Mouse (Mus musculus) layer of hippocampus, adult 8-10 months (tissue): ENCODE results near the gene Larp1b. TPM values are rescaled to one million over a fixed set of nuclear protein-coding genes. Genes with fewer than 3 reads are reported as not detected.
A peak's percentile ranks its signal among the peaks of the same experiment; 100 is the strongest.

ENCODE experiments used
- DNase-seq, 2 experiments: peaks; one replicate each; pipeline ENCODE4 v3.0.0; 2022; ENCODE audit warnings: low spot score in 2 of 2
- total RNA-seq, 4 experiments: library from RNA; stranded (reverse); gene quantifications; 2 replicates each; pipeline ENCODE4 v1.2.4; 2022

Larp1b gene
- total RNA-seq, 4 experiments from 2014 or later: 15.0 to 15.8 (median 15.6) TPM

DNA sequence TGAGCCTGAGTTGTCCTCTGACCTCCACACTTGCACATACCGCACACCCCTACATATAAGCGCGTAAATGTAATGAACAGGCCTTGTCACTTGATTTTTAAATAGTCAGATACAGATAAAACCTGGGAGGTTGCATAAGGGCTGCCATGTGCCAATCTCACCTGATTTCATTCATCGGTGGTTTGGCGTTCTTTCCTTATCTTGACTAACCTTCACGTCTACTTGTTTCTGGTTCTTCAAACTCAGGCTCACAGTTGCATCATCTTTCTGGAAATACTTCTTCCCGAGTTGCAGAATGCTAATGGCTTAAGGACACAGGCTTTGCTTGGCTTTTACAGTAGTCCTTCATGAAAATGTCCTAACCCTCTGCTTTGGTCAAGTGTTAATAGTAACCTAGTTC lies 71.1 kb downstream of the Larp1b start:
- no peak for DNase-seq

DNA sequence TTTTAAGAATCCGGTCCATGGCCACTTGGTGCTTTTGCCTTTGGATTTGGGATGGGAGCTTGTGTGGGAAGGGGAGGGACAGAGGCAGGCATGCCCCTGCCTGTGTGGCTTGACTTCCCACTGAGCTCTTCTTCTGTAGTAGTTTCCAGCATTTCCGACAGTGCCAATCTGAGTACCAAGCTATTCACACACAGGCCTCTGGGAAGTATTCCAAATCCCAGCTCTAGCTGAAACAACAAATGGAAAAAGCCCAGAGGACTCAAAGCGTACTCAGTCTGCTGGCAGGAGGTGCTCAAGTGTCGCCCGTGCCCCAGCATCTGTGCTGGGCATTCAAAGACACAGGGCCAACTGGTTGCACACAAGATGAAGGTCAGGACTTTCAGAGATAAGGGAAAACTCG lies 72.4 kb downstream of the Larp1b start:
- peak; percentile 52 to 67 for DNase-seq

DNA sequence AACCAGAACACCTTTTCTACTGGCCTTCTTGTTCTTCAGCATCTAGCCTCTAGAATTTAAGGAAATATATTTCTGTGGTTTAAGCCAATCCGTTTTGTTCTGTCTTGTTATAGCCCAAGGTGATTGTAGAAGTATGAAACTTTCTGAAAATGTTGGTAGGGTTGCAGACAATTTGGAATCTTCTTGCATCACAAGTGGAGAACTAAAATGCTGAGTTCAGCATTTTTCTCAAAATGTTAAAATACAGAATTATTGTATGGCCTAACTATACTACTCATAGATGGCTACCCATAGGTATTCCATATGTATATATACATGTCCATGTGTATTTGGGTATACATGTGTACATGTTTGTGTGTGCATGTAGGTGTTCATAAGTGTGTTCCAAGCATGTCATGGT lies 81.1 kb downstream of the Larp1b start:
- no peak for DNase-seq

DNA sequence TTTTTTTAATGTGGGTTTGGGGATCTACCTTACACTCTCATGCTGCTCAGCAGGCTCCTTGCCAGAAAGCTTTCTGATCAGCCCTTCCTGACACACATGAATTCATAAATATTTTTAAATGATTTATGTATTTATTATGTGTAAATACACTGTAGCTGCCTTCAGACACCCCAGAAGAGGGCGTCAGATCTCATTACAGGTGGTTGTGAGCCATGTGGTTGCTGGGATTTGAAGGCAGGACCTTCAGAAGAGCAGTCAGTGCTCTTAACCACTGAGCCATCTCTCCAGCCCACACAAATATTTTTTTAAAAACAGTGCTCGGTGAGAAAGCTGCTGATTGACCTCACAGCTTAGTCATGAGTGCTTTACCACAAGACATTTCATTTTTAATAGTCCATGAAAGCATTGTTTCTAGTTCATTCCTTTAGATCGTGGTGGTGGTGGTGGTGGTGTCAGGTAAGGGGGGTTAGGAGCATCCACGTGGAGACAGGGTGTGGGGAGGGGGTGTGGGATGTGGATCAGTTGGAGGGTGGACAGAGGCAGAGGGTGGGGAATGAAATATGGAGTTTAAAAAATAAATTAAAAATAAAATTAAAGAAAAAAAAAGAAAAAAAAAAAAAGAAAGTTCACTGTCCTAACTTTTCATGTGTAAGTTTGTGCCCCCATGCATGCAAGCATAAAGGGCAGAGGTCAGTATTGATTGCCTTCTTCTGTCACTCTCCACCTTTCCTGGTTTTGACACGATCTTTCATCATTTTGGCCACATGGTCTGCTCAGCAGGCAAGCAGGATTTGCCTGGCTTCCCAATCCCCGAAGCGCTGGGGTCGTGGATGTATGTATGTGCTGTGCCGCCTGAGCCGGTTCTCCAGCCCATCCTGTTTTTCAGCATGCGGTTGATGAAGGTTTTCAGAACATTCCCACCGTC lies 81.9 kb downstream of the Larp1b start:
- no peak for DNase-seq

DNA sequence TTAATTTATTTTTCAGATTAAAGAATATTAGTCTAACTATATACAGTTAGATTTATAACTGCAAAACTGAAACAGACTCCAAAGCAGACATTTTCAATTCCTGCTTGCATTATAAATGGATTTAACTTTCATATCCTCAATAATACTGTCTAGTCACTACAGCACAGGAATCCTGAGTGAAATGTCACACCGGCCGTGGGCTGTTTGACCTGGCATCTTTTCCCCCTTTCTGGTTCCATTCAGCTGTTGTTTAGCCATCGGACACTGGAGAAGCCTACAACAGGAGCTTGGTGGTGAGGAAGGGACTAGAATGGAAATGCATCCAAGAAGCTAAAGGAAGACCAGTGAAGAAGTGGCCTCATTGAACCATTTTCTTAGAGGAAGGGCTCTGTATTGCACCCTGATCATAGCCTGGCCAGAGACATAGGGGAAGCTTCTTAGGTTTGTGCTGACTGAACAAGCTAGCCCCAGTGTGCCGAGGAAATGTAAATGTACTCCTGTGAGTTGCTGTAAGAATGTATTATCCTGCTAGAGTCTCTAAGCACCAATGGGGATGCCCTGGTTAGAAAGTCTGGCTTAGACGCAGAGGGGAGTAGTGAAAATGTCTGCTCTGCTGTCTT lies 88.8 kb downstream of the Larp1b start:
- DNase-seq: no peak

DNA sequence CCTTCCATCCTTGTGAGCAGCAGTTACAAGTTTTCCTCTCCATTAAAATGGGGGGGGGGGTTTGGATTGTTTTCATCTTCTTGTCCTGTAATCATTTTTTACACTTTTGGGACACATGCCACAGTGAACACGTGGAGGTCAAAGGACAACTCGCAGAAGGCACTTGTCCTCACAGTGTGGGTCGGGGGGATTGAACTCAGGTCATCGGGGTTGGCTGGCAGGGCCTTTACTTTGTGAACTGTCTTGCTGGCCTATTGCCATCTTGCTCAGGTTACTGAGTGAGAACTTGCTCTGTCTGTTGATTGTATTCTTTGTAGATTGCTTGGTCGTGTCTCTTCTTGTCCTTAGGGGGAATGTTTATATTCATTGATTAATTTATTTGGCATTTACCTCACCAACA lies 91.6 kb downstream of the Larp1b start:
- no peak for DNase-seq

DNA sequence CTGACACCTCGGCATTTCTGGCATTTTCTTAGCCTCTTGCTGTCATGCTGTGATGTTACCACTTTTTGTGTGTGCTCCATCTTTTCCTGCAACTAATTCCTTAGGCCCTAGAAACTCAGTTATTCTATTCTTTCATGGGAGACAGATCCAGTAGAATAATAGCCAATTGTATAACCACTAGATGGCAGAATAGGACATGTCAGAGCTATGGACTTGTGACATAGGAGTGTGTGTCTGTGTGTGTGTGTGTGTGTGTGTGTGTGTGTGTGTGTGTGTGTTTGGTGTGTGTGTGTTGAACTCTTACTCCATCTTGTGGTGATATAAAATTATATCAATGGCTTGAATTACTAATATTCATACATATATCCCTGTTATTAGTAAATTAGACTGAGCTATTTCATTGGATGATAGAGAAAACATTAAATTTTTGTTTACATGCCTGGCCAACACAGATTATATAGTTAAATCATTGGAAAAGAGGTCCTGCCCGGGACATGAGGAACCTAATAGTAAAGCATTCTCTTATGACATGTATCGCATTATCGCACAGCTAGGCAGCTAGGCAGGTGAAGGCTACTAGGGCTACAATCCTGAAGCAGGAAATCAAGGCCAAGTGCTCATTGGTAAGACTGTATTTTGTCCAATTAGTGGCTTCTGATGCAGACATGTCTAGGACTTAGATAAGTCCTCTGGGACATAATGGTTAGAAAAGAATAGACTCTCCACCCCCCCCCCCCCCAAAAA lies 92.7 kb downstream of the Larp1b start:
- peak in 1 of 2 experiments; percentile 21 for DNase-seq

DNA sequence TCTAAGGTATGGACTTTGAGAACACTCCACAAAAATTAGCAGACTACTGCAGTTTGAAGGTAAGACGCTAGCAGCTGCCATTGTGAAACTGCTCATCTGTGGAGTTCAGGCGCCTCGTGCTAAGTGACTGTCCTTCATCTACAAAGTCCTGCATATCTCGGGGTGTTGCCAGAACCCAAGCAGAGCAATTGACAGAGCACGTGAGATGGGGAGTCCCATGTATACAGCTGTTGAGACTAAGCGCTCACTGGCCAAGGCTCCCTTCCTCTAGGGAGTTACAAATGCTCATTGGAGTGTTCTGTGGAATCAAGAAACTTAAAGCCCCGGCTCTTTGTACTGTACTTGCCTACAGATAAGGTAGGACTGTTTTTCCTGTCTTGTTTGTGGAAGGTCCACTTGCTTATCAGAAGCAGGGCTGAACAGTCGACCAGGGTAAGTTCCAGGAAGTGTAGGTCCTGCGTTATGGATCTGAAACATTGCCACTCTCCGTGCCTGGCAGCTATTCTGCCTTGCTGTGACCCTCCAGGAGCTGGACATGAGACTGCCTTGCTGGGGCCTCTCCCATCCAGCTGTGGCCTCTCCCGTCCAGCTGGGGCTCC lies 94.2 kb downstream of the Larp1b start:
- no peak for DNase-seq

DNA sequence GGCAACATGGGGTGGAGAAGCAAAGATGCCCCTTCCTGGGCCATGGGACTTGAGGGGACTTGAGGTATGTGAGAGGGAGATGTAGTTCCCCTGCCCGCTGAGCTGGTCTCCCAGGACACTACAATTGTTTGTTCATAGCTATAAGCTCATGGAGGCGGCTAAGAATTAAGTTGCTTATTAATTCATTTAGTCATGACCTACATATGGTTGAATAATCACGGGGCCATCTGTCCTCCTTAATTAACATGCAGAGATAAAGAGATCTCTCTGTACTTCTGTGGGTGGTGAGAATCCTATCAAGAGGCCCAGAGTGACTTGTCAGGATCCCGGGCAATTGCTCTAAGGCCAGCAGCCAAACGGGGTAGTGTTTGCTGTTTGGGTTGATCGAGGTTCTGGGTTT lies 98.2 kb downstream of the Larp1b start:
- no peak for DNase-seq

DNA sequence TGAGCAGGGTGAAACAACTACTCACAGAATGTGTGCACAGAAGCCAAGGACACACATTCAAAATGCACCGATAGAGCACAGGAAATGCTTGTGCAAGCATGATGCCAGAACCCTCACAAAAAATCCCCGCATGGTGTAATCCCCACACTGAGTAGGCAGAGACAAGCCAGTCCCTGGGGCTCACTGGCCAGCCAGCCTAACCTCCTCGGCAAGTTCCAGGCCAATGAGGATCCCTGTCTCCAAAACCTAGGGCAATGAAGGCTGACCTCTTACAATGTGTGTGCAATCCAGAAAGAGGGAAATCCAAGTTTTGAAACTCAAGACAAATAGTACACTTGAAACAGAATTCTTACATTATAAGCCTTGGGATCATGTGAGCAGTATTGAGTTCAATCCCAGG lies 103.7 kb downstream of the Larp1b start:
- DNase-seq: no peak

DNA sequence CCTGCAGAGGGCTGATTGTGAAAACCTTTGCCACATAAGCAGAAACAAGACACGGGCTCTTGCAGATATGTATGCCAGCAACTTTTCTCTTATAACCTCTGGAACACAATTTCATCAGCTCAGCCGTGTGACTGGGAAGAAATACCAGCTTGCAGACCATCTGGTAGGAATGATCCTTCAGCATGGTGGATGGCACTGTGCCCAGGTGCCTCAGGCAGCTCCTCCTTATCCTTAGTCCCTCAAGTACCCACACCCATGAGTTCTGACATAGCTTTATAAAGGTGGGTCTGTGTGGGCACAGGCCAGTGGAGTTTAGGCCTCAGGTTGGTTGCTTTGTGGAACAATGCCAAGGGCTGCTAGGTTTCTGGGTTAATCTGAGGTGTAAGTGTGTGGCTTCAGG lies 108.8 kb downstream of the Larp1b start:
- peak; percentile 40 to 69 for DNase-seq

DNA sequence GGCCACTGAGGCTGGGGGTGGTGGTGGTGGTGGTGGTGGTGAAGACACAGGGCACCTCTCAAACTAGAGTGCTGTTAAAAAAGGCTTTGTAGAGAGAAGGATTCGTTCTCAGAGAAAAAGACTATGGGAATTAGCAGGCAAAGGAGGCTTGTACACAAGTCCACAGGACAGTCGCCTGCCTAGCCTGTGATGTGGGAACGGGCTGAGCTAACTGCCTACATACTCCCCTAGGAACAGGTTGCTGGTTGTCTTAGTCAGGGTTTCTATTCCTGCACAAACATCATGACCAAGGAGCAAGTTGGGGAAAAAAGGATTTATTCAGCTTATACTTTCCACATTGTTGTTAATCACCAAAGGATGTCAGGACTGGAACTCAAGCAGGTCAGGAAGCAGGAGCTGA lies 109.6 kb downstream of the Larp1b start:
- DNase-seq: no peak

DNA sequence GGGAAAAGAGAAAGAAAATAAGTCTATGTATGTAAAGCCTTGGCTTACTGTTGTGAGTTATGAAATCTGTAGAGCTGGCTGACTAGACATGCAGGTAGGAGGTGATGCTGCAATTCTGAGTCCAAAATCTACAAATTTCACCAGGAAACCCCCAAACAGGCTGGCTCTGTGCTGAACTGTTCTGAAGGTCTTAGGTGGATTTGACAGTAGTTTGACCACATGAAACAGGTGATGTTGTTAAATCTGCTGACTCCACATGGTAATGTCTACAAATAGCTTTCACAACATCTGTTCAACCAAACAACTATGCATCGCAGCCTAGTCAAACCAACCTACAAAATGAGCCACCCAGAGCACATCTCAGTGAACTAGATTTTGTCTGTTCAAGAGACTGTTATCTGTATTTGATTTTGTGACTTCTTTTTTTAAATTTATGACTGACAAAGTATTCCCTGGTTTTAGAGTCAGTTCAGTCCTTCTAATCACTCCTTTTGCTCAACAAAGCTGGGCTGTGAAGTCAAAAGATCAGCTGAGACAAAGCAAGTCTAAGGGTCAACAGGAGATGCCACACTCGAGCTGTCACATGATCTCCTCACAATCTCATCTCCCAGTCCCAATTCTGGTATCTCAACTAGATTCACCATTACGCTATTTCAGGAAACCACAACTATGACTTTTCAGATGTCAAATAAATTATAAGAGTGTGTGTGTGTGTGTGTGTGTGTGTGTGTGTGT lies 112.4 kb downstream of the Larp1b start:
- no peak for DNase-seq

DNA sequence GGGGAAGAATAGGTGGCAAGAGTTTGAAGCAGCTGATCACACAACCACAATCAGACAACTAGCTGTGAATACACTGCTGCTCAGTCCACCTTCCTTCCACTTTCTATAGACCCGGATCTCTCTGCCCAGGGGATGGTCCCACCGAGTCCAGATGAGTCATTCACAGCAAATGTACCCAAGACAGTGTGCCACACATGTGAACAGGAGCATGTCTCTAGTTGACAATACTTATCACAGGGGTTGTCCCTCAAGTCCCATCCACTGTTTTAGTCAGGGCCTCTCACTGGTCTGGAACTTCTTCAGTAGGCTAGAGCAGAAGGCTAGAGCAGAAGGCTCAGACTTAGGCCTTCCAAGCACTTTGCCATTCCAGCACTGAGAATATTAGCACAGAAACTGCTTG lies 113.1 kb downstream of the Larp1b start:
- no peak for DNase-seq

DNA sequence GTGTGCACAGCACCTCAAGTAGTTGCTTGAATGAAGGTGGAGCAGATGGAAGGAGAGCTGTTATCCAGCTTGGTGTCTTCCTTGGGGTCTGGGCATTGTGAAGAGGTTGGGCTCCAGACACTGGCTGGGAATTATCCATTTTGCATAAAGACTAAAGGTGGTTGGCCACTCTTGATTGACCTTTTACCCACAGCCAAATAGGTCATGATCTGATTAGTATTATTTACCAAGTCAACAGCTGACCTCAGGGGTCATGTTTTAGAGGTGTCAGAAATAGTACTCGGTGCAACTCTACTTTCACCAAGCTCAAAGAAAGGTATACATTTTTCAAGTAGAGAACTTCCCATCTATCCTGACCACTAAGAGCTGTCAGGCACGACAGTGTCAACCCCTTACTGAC lies 115.7 kb downstream of the Larp1b start:
- no peak for DNase-seq

DNA sequence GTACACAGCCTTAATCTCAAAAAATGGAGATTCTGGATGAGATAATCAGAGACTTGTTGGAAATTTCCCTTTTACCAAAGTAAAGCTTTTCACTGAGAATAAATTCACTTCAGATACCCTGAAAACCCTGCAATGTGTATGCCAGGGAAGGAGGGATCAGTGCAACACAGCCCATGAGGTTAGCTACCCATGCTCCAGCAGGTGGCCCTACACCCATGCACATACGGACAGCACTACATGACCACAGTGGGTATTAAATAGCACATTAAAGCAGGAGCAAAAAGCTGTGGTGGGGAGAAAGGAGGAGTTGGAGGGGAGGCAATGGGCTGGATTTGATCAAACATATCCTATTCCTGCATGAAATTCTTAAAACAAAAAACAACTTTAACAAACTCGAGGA lies 120.9 kb downstream of the Larp1b start:
- no peak for DNase-seq

DNA sequence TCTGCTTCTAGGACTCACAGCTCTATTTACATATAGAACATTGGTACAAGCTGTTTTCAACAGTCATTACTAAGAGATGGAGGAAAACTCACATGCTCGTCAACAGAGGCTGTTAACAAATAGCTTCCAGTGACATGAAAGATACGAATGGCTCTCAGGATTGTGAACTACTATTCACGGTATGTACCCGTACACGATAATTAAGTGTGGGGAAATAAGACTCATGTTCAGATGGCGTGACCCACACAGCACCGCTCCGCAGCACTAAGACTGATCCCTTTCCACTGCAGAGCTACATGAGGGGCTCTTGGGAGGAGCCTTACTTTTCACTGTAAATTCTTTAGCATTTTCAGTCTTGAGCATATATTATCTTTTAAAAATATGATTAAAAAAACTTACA lies 125.7 kb downstream of the Larp1b start:
- no peak for DNase-seq

DNA sequence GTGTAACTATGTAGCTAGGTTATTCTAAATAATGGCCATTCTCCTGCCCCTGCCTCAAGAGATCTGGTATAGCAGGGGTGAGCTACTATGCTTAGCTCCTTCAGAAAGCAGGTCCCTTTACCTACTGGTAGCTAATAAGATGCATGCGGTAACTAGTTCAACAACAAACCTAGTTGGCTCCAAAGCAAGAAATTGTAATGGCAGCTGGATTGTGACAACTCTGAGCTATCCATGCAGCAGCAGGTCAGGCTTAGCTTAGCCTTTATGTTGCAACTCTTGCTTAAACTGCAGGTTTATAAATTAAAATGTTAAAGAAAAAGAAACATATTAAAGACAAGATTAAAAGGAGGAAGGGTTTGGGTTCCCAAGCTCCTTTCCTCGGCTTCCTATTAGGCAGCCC lies 129.0 kb downstream of the Larp1b start:
- DNase-seq: no peak

DNA sequence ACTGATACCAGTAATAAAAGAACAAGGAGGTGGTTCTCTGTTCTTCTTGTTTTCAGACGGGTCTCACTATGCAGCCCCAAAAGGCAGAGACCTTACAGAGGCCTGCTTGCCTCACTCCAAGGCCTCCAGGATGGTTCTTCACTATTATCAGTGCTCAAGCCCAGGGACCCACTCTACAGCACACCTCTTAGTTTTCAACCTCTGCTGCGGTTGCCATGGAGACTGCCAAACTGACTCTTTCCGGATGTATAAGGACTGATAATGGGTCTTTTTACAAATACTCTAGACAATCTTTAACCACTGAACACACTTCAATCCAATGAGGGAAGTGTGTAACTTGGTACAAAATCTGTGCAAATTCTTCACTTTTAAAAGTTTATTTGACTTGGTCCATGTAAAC lies 131.1 kb downstream of the Larp1b start:
- DNase-seq: no peak

DNA sequence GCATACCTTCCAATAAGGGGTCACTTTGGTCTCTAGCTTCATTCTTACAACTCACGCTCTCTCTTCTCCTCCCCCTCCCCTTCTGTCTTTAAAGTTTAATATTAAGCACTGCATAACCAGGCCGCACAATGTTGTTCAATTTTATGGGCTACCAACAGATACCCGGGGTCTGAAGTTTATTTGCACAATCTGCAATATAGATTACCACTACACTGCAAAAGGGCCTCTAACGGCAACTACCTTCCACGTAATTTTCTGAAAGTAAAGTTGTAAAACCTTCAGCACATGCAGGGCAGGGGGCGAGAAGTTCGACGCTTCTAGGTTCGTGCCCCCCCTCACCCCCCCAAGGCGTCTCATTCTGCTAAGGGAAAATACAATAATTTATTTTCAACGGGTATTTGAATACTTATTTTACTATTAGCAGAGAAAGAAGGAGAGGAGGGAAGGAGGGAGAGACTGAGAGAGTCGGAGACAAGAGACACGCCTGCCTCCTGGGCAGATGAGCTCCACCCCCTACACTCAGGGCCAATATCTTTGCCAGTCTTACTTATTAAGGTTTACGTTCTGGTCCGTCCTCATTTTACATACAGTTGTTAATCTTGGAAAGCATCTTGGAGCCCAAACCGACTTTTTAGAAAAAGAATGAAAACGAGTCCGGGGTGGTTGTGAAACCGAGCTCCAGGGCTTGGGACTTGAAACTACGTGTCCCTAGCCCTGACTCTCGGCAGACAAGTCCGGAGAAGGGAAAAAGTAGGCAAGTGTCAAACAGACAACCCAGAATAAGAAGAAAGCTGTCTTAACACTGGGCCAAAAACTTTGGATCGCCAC lies 132.1 kb downstream of the Larp1b start:
- no peak for DNase-seq
